In genomic region chr1:51529653-51530052, GRCm38 (mm10) we compare ENCODE assay signal across 10 mouse cellular contexts. TPM values are rescaled to one million over a fixed set of nuclear protein-coding genes. Genes with fewer than 3 reads are reported as not detected.
DNase-seq lines count a peak whose midpoint lies in the region; ATAC-seq lines count a peak whose summit lies in the region.
"Had no signal": no experiment of that assay in that cellular context is flagged by ENCODE, and none has a peak within 500 bp of the region (broad histone marks: within the 10 kb centered on the region; RNA-seq: fewer than 3 reads in every experiment).

No protein-coding gene starts in this region.

- ATAC-seq in lung, embryonic 15.5 days (ENCODE audit: borderline replicate concordance, extremely low read depth, low FRiP score, low TSS enrichment), result no peak
- ATAC-seq in stomach, embryonic 15.5 days (ENCODE audit: insufficient read depth, low FRiP score, low read depth), result no peak

- H3K27me3 ChIP-seq in lung, embryonic 15.5 days, result no peaks in the 10 kb centered on the region
- H3K27me3 ChIP-seq in stomach, embryonic 15.5 days (replicated peaks), result no peaks in the 10 kb centered on the region
- H3K27me3 ChIP-seq: embryonic facial prominence, embryonic 15.5 days had no signal

- H3K9ac ChIP-seq in lung, embryonic 15.5 days, result no peak overlapping the region
- no peak overlapping the region for H3K9ac ChIP-seq in stomach, embryonic 15.5 days
- H3K9ac ChIP-seq: embryonic facial prominence, embryonic 15.5 days had no signal

- no peak overlapping the region for H3K4me2 ChIP-seq in lung, embryonic 15.5 days
- H3K4me2 ChIP-seq in stomach, embryonic 15.5 days, result no peak overlapping the region
- H3K4me2 ChIP-seq: embryonic facial prominence, embryonic 15.5 days had no signal

- no peaks in the 10 kb centered on the region for H3K36me3 ChIP-seq in lung, embryonic 15.5 days
- H3K36me3 ChIP-seq in stomach, embryonic 15.5 days, result no peaks in the 10 kb centered on the region
- H3K36me3 ChIP-seq: embryonic facial prominence, embryonic 15.5 days had no signal

- H3K9me3 ChIP-seq in lung, embryonic 15.5 days, result no peaks in the 10 kb centered on the region
- H3K9me3 ChIP-seq in stomach, embryonic 15.5 days, result no peaks in the 10 kb centered on the region
- H3K9me3 ChIP-seq: embryonic facial prominence, embryonic 15.5 days had no signal

- DNase-seq in embryo, embryonic 10.5 days (ENCODE audit: low spot score), result peak; percentile 15
- DNase-seq in embryo, embryonic 9.5 days (ENCODE audit: extremely low spot score), result no peak
- DNase-seq in lung, postnatal 10 days, result no peak
- peak; percentile 63 for DNase-seq in induced T-regulatory cell, adult 2 months (ENCODE audit: low read depth)
- DNase-seq in cerebellum, postnatal 36 days, result no peak
- no peak for DNase-seq in testis, postnatal 10 days (ENCODE audit: low spot score)

- H3K4me3 ChIP-seq in lung, embryonic 15.5 days, result no peak overlapping the region
- no peak overlapping the region for H3K4me3 ChIP-seq in stomach, embryonic 15.5 days (replicated peaks)
- H3K4me3 ChIP-seq: embryonic facial prominence, embryonic 15.5 days; myocyte had no signal

- peak overlapping the region; percentile 79 for H3K27ac ChIP-seq in lung, embryonic 15.5 days
- peak overlapping the region; percentile 76; the same call in 1 of the 2 replicates for H3K27ac ChIP-seq in stomach, embryonic 15.5 days

- WGBS in lung, embryonic 15.5 days, result 66% methylated on average over 5 of the region's 5 CpGs
- 68% methylated on average over 5 of the region's 5 CpGs for WGBS in stomach, embryonic 15.5 days

- H3K4me1 ChIP-seq in lung, embryonic 15.5 days, result peaks cover 17% of the 10 kb centered on the region; the same call in 1 of the 2 replicates
- 0 out of 2 replicates have a peak, but pooled peaks cover 2% of the 10 kb centered on the region for H3K4me1 ChIP-seq in stomach, embryonic 15.5 days

RNA-seq across cellular contexts. Expression of gene Nabp1, which starts 51.4 kb away (rescaled TPM):
- 7.6 and 10.3 TPM in 2 replicates for polyA plus RNA-seq in lung, embryonic 15.5 days (2015; fragmentation: Nextera tagmentation; extraction: Ambion mirVana)
- polyA plus RNA-seq in stomach, embryonic 15.5 days (2015; fragmentation: Nextera tagmentation; extraction: Ambion mirVana), result 17.2 and 17.5 TPM in 2 replicates

Comparison
In these comparisons a context has a peak if more than half of its experiments do, and no peak if none do; other contexts are left out.
1. DNase-seq: peak in embryo, embryonic 10.5 days (single experiment) and induced T-regulatory cell, adult 2 months (single experiment); none in embryo, embryonic 9.5 days (single experiment), lung, postnatal 10 days (single experiment), cerebellum, postnatal 36 days (0 of 2) and testis, postnatal 10 days (single experiment).